Mouse (Mus musculus) heart, postnatal 0 days (tissue): Measurements from ENCODE around the gene Arhgap32. TPM values are rescaled to one million over a fixed set of nuclear protein-coding genes. Genes with fewer than 3 reads are reported as not detected.
A peak's percentile ranks its signal among the peaks of the same experiment; 100 is the strongest.

ENCODE experiments used
- ATAC-seq: fragments of 200-750 bp; cut with Nextera tagmentation; 2 replicates; pipeline ENCODE4 v1.8.0; 2017; ENCODE audit warnings: low read depth, moderate number of reproducible peaks, moderate library complexity; ENCODE audit not compliant: insufficient read depth
- DNase-seq: peaks from one replicate; pipeline ENCODE4 v3.0.0-alpha.2; 2016; ENCODE audit warnings: low spot score
- H3K27ac ChIP-seq: fragments of 300-500 bp; sonication (generic); 2 replicates; pipeline ENCODE4 v1.5.1; 2014; ENCODE audit warnings: low read depth, mild to moderate bottlenecking
- H3K27me3 ChIP-seq: fragments of 300-500 bp; sonication (generic); 2 replicates; pipeline ENCODE4 v1.6.1; 2014; ENCODE audit warnings: low read length, mixed read lengths; ENCODE audit not compliant: control insufficient read depth, insufficient read depth
- H3K36me3 ChIP-seq: fragments of 300-500 bp; sonication (generic); replicated peaks from 2 replicates; pipeline ENCODE4 v1.6.1; 2014; ENCODE audit warnings: low read length, mixed read lengths; ENCODE audit not compliant: control insufficient read depth, insufficient read depth
- H3K4me1 ChIP-seq: fragments of 300-500 bp; sonication (generic); 2 replicates; pipeline ENCODE4 v1.6.1; 2014; ENCODE audit warnings: antibody characterized with exemption; ENCODE audit not compliant: control insufficient read depth, insufficient read depth
- H3K4me2 ChIP-seq: fragments of 300-500 bp; sonication (generic); 2 replicates; pipeline ENCODE4 v1.6.1; 2014; ENCODE audit warnings: low read depth, mild to moderate bottlenecking, low read length, moderate library complexity
- H3K4me3 ChIP-seq: fragments of 300-500 bp; sonication (generic); 2 replicates; pipeline ENCODE4 v1.5.1; 2014; ENCODE audit warnings: low read depth, low read length
- H3K9ac ChIP-seq: fragments of 300-500 bp; sonication (generic); replicated peaks from 2 replicates; pipeline ENCODE4 v1.6.1; 2014; ENCODE audit warnings: low read depth, low read length, mixed read lengths
- H3K9me3 ChIP-seq: fragments of 300-500 bp; sonication (generic); replicated peaks from 2 replicates; pipeline ENCODE4 v1.6.1; 2016; ENCODE audit warnings: low read length; ENCODE audit not compliant: control insufficient read depth
- CTCF ChIP-seq: IDR thresholded peaks from 2 replicates; pipeline ENCODE4 v1.5.1; 2016; ENCODE audit warnings: antibody characterized with exemption, control low read depth, low read depth
- EP300 ChIP-seq: IDR thresholded peaks from 2 replicates; pipeline ENCODE4 v1.6.1; 2016; ENCODE audit warnings: antibody characterized with exemption, low read depth
- whole genome bisulfite sequencing: fragments of 180-500 bp; shearing (Covaris S2); extraction: QIAGEN DNeasy Blood & Tissue Kit; methylation state at CpG from one replicate; pipeline ENCODE4 v1.1.7; 2014; 5-methylcytosine and 5-hydroxymethylcytosine counted together
- polyA plus RNA-seq: library from polyadenylated mRNA; unstranded; fragments of >200 nt; fragmentation: Nextera tagmentation; extraction: Ambion mirVana; gene quantifications from 2 replicates; pipeline ENCODE4 v1.2.1, GENCODE M21; 2015
- total RNA-seq: library from RNA; depleted of rRNA; stranded (reverse); fragments of >200 nt; gene quantifications from 2 replicates; pipeline ENCODE4 v1.2.3, GENCODE M21; 2014; ENCODE audit warnings: low replicate concordance

Arhgap32 gene
- total and polyA plus RNA-seq, 2 experiments from 2014 or later: 1.8 to 9.0 TPM

DNA sequence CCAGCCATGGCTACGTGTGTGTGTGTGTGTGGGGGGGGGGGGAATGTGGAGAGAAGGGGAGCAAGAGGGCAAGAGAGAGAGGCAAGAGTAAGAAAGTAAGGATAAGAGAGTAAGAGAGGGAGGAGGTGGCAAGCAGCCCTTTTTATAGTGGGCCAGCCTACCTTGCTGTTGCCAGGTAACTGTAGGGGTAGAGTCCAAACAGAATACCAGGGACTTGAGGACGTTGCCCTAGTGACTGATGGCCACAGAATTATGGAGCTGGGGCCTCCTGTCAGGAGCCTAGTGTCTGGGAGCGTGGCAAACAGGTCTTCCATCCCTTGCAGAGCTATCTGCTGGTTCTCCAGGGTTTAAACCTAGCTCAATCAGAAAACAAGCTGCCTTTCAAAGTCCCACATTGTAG, 163.9 kb downstream of the Arhgap32 start:
- Histone ChIP-seq H3K27ac (no peak overlapping the region), H3K27me3 (no peaks in the 10 kb centered on the region), H3K4me3 (no peak overlapping the region), H3K4me1 (no peaks in the 10 kb centered on the region), H3K4me2 (no peak overlapping the region), H3K9me3 (no peaks in the 10 kb centered on the region; the same call in 1 of the 2 replicates), H3K9ac (no peak overlapping the region), H3K36me3 (no peaks in the 10 kb centered on the region)
- ATAC-seq: no peak
- WGBS: 77% methylated on average over 3 of the region's 3 CpGs
- TF ChIP-seq CTCF: no peak
- no peak for TF ChIP-seq EP300
- no peak for DNase-seq

DNA sequence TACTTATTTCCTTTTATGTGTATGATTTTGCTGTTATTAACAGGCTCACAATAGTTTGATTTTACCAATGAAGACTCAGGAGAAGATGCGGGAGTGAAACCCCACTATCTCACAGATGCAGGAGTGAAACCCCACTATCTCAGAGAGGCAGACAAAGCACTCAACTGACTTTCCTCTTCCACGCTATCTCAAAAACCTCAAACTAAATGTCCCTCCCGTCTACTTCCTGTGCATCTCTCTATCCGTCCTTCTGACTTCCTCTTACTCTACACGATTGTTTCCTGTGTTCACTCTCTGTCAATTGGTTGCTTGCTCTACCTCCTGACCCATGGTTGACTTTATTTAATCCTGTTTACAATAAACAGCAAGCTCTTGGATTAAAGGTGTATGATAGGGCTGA, 164.5 kb downstream of the Arhgap32 start:
- no peaks in the 10 kb centered on the region for H3K27me3 ChIP-seq
- H3K27ac ChIP-seq: no peak overlapping the region
- no peaks in the 10 kb centered on the region for H3K36me3 ChIP-seq
- ATAC-seq: no peak
- DNase-seq: no peak
- no peak overlapping the region for H3K9ac ChIP-seq
- TF ChIP-seq CTCF (no peak), EP300 (no peak)
- no peak overlapping the region for H3K4me3 ChIP-seq
- H3K4me1 ChIP-seq: no peaks in the 10 kb centered on the region
- WGBS: 64% methylated on average over 5 of the region's 5 CpGs
- no peak overlapping the region for H3K4me2 ChIP-seq
- H3K9me3 ChIP-seq: no peaks in the 10 kb centered on the region; the same call in 1 of the 2 replicates

DNA sequence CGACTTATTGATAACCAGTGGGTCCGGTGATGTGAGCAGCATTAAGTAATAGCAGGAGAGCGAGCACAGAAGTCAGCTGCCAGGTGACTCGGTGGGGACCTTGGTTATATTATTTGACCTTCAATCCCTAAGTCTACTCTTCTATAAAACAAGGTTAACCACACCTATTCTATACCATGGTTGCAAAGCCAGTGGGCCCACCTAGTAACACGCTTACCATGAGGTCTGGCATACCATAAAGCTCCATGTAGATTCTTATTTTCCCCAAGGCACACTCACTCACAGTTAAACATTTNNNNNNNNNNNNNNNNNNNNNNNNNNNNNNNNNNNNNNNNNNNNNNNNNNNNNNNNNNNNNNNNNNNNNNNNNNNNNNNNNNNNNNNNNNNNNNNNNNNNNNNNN, 167.7 kb downstream of the Arhgap32 start:
- no peak for ATAC-seq
- WGBS: 86% methylated on average over 5 of the region's 5 CpGs
- H3K4me2 ChIP-seq: no peak overlapping the region
- H3K27ac ChIP-seq: no peak overlapping the region
- no peaks in the 10 kb centered on the region for H3K27me3 ChIP-seq
- TF ChIP-seq CTCF: no peak
- TF ChIP-seq EP300: no peak
- H3K4me3 ChIP-seq: no peak overlapping the region
- H3K9ac ChIP-seq: no peak overlapping the region
- no peak for DNase-seq
- H3K36me3 ChIP-seq: no peaks in the 10 kb centered on the region
- H3K9me3 ChIP-seq: no peaks in the 10 kb centered on the region
- no peaks in the 10 kb centered on the region for H3K4me1 ChIP-seq

DNA sequence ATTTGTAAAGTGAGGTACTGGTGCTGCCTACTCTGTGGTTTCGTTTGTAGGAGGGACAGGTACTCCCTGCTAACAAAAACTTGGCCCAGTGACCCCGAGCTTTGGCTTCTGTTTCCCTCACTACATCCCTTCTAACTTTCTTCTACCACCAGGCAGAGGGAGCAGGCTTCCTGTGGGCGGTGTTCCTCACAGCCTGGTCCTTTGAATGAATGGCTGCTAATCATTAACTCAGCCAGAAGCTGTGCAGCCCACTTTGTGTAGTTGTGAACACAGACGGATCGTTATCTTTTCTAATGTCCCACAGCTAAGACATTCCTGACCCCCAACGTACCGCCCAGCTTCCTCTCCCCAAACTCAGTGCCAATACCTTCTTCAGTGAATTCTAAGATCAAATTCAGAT, 175.7 kb downstream of the Arhgap32 start:
- ATAC-seq: no peak
- no peak overlapping the region for H3K27ac ChIP-seq
- H3K4me1 ChIP-seq: no peaks in the 10 kb centered on the region
- 51% methylated on average over 7 of the region's 7 CpGs for WGBS
- no peak overlapping the region for H3K4me2 ChIP-seq
- TF ChIP-seq CTCF (no peak), EP300 (no peak)
- no peak overlapping the region for H3K9ac ChIP-seq
- H3K36me3 ChIP-seq: no peaks in the 10 kb centered on the region
- H3K4me3 ChIP-seq: no peak overlapping the region
- DNase-seq: no peak
- H3K27me3 ChIP-seq: no peaks in the 10 kb centered on the region
- H3K9me3 ChIP-seq: no peaks in the 10 kb centered on the region

DNA sequence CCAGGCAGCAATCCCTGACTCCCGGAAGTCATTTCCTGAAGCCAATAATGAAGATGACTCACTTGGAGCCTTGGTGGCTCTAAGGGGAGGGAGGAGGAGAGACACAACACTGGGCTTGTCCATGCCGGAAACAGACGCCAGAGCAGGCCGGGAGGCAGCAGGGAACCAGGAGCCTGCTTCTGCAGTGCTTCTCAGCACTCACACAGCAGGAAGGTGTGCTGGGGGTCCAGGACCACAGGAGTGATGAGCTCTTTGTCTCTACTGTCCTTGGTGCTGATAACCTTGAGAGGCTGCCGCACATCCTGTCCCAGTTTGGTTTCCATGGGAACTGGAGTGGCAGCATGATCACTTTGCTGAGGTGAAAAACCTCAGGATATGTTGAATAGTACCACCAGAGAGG, 176.8 kb downstream of the Arhgap32 start:
- H3K9me3 ChIP-seq: no peaks in the 10 kb centered on the region
- no peak overlapping the region for H3K9ac ChIP-seq
- H3K36me3 ChIP-seq: no peaks in the 10 kb centered on the region
- H3K4me3 ChIP-seq: no peak overlapping the region
- ATAC-seq (peak; percentile 44), DNase-seq (peak; percentile 36)
- no peak overlapping the region for H3K27ac ChIP-seq
- no peak for TF ChIP-seq EP300
- TF ChIP-seq CTCF: no peak
- H3K27me3 ChIP-seq: no peaks in the 10 kb centered on the region
- H3K4me2 ChIP-seq: no peak overlapping the region
- WGBS: 29% methylated on average over 5 of the region's 5 CpGs
- no peaks in the 10 kb centered on the region for H3K4me1 ChIP-seq

DNA sequence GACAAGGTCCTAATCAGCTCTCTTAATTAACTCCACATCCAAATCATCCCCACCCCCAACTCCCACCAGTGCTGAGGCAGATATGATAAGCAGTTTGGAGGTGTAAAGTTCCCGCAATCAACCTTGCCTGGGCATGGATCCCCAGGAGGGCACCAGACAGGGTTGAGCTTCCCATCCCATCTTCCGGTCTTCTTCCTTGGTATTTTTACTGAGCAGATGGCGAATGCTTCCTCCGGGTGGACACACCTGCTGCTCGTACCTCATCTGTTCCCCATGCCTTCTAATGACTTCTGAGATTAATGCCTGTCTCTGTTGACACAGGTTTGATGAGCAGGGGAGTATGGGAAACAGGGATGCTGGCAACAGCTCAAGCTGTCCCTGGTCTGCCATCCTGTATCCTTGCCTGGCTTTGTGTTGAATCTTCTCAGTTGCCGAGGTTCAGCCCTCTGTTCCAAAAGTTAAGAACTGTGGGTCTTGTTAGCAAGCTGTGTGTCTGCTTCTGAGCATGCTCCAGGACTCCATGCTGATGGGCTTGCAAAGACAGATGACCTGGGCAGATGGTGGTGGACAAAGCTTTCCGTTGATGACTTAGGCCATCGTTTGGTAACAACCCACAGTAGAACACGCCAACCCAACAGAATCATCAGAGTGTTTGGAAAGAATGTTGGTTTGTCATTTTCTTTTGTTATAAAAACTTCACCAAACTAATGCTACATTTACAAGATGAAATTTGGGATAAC, 179.3 kb downstream of the Arhgap32 start:
- TF ChIP-seq CTCF (no peak), EP300 (no peak)

More for the DNA sequence above, 179.3 kb downstream of the Arhgap32 start:
- Histone ChIP-seq H3K4me3 (no peak overlapping the region), H3K4me2 (no peak overlapping the region), H3K27me3 (no peaks in the 10 kb centered on the region), H3K4me1 (no peaks in the 10 kb centered on the region), H3K9me3 (no peaks in the 10 kb centered on the region), H3K9ac (no peak overlapping the region), H3K36me3 (no peaks in the 10 kb centered on the region), H3K27ac (no peak overlapping the region)
- WGBS: 86% methylated on average over 9 of the region's 9 CpGs
- DNase-seq (no peak), ATAC-seq (no peak)
